Mouse (Mus musculus) small intestine, adult 2 months (tissue): Measurements from ENCODE around the gene 2510039O18Rik. TPM values are rescaled to one million over a fixed set of nuclear protein-coding genes. Genes with fewer than 3 reads are reported as not detected.

Source experiments
- H3K27ac ChIP-seq: fragments of 200-500 bp; 2 replicates; pipeline ENCODE4 v1.5.1; 2012; ENCODE audit warnings: low read depth, low read length, control low read depth, inconsistent platforms; ENCODE audit not compliant: insufficient read depth
- H3K27me3 ChIP-seq: fragments of 200-500 bp; 2 replicates; pipeline ENCODE4 v1.6.1; 2012; ENCODE audit warnings: mild to moderate bottlenecking, moderate library complexity, low read length, inconsistent platforms; ENCODE audit not compliant: control insufficient read depth, insufficient read depth
- H3K36me3 ChIP-seq: fragments of 200-500 bp; 2 replicates; pipeline ENCODE4 v1.6.1; 2012; ENCODE audit warnings: mild to moderate bottlenecking, low read length, control low read depth, inconsistent platforms; ENCODE audit not compliant: control insufficient read depth, insufficient read depth
- H3K4me1 ChIP-seq: fragments of 200-500 bp; 2 replicates; pipeline ENCODE4 v1.6.1; 2012; ENCODE audit warnings: low read length, inconsistent platforms, mixed read lengths; ENCODE audit not compliant: control insufficient read depth, insufficient read depth, insufficient read length
- H3K4me3 ChIP-seq: fragments of 200-500 bp; 2 replicates; pipeline ENCODE4 v1.5.1; 2012; ENCODE audit warnings: low read depth, mild to moderate bottlenecking, control low read depth, inconsistent platforms, low read length, moderate library complexity
- CTCF ChIP-seq: fragments of 200-500 bp; IDR thresholded peaks from 2 replicates; pipeline ENCODE4 v1.5.1; 2012; ENCODE audit warnings: low read depth, mild to moderate bottlenecking, control low read depth, inconsistent platforms, low read length, moderate library complexity, mixed read lengths; ENCODE audit not compliant: insufficient replicate concordance, insufficient read length; ENCODE audit errors: extremely low read depth
- POLR2A ChIP-seq: fragments of 200-500 bp; IDR thresholded peaks from 2 replicates; pipeline ENCODE4 v1.6.1; 2012; ENCODE audit warnings: low read depth, mild to moderate bottlenecking, control low read depth, inconsistent platforms, low read length, moderate library complexity
- WGBS: fragments of 180-500 bp; shearing (Covaris S2); methylation state at CpG from one replicate; pipeline ENCODE4 v1.1.7; 2018; 5-methylcytosine and 5-hydroxymethylcytosine counted together
- polyA plus RNA-seq: library from polyadenylated mRNA; depleted of rRNA; stranded (reverse); fragments of >200 nt; gene quantifications from 2 replicates; pipeline ENCODE4 v1.2.3, GENCODE M21; 2012

The 2510039O18Rik gene
- polyA plus RNA-seq, 1 experiment = 209 TPM

- Histone ChIP-seq H3K27ac (peak within 1 kb of the TSS; percentile 81), H3K27me3 (no peaks in the 10 kb centered on the region), H3K36me3 (no peaks in the 10 kb centered on the region), H3K4me3 (peak within 1 kb of the TSS; percentile 80), H3K4me1 (peaks cover 2% of the 10 kb centered on the region; the same call in 1 of the 2 replicates)
- TF ChIP-seq POLR2A (peak; percentile 86), CTCF (no peak)
- WGBS = under 1% methylated on average over 50 of the region's 51 CpGs
These were observed 4.3 kb upstream of the 2510039O18Rik start, which contains the start of gene Plod1 for GRCm38 (mm10) chr4:147936331-147936954. Gene Plod1, minus strand, starts transcription at chr4:147936767.

GRCm38 (mm10) chr4:147937021-147937420 is 3.7 kb upstream of the 2510039O18Rik start:
- H3K27ac ChIP-seq = no peak overlapping the region; the same call in 1 of the 2 replicates
- 35% methylated on average over 3 of the region's 3 CpGs for WGBS

GRCm38 (mm10) chr4:147937486-147937885 is 3.2 kb upstream of the 2510039O18Rik start:
- H3K27me3 ChIP-seq = no peaks in the 10 kb centered on the region
- TF ChIP-seq POLR2A = no peak
- H3K36me3 ChIP-seq = no peaks in the 10 kb centered on the region
- H3K4me1 ChIP-seq = peaks cover 9% of the 10 kb centered on the region
- peak overlapping the region; percentile 81 for H3K27ac ChIP-seq
- 70% methylated on average over 5 of the region's 5 CpGs for WGBS
- H3K4me3 ChIP-seq = no peak overlapping the region

More at GRCm38 (mm10) chr4:147937021-147937420, 3.7 kb upstream of the 2510039O18Rik start:
- Histone ChIP-seq H3K27me3 (no peaks in the 10 kb centered on the region), H3K4me1 (peaks cover 6% of the 10 kb centered on the region), H3K4me3 (peak overlapping the region; percentile 80), H3K36me3 (no peaks in the 10 kb centered on the region)
- no peak for TF ChIP-seq POLR2A
- no peak for TF ChIP-seq CTCF

- H3K36me3 ChIP-seq = 0 out of 2 replicates have a peak, but pooled peaks cover 1% of the 10 kb centered on the region
- WGBS = 43% methylated on average over 14 of the region's 14 CpGs
- TF ChIP-seq POLR2A (no peak), CTCF (no peak)
These were observed 2.3 kb upstream of the 2510039O18Rik start for GRCm38 (mm10) chr4:147938148-147939096.

GRCm38 (mm10) chr4:147940111-147940510 is 584 bp upstream of the 2510039O18Rik start:
- H3K27me3 ChIP-seq = no peaks in the 10 kb centered on the region
- TF ChIP-seq POLR2A (no peak), CTCF (no peak)
- WGBS = 42% methylated on average over 9 of the region's 9 CpGs
- H3K36me3 ChIP-seq = peaks cover 13% of the 10 kb centered on the region
- H3K27ac ChIP-seq = peak overlapping the region; percentile 50; the same call in 1 of the 2 replicates
- H3K4me1 ChIP-seq = peaks cover 25% of the 10 kb centered on the region
- no peak overlapping the region for H3K4me3 ChIP-seq

More at GRCm38 (mm10) chr4:147938148-147939096, 2.3 kb upstream of the 2510039O18Rik start:
- peak overlapping the region; percentile 81 for H3K27ac ChIP-seq
- peaks cover 17% of the 10 kb centered on the region for H3K4me1 ChIP-seq
- no peaks in the 10 kb centered on the region for H3K27me3 ChIP-seq
- no peak overlapping the region for H3K4me3 ChIP-seq

GRCm38 (mm10) chr4:147941045-147942020 is 638 bp downstream of the 2510039O18Rik start:
- Histone ChIP-seq H3K27me3 (no peaks in the 10 kb centered on the region), H3K27ac (peak overlapping the region; percentile 69), H3K36me3 (peaks cover 25% of the 10 kb centered on the region), H3K4me3 (peak overlapping the region; percentile 88), H3K4me1 (peaks cover 25% of the 10 kb centered on the region)
- WGBS = 2% methylated on average over 88 of the region's 88 CpGs
- no peak for TF ChIP-seq CTCF

GRCm38 (mm10) chr4:147943005-147943404 is 2.3 kb downstream of the 2510039O18Rik start:
- Histone ChIP-seq H3K4me3 (peak overlapping the region; percentile 12; the same call in 1 of the 2 replicates), H3K36me3 (peaks cover 39% of the 10 kb centered on the region), H3K4me1 (peaks cover 25% of the 10 kb centered on the region), H3K27ac (no peak overlapping the region), H3K27me3 (no peaks in the 10 kb centered on the region)
- whole genome bisulfite sequencing = 56% methylated on average over 1 of the region's 1 CpGs
- no peak for TF ChIP-seq POLR2A
- no peak for TF ChIP-seq CTCF
